Mouse (Mus musculus) C2C12 (cell line): ENCODE data around the gene Grip2.

Source experiments
- CEBPB ChIP-seq: IDR thresholded peaks from one replicate; pipeline ENCODE4 v1.6.1; 2011; ENCODE audit warnings: low read depth, mild to moderate bottlenecking, control low read depth, moderate library complexity
- CTCF ChIP-seq: IDR thresholded peaks from one replicate; pipeline ENCODE4 v1.5.1; 2011; ENCODE audit not compliant: control insufficient read depth, insufficient read depth, insufficient read length
- FOSL1 ChIP-seq: IDR thresholded peaks from one replicate; pipeline ENCODE4 v1.8.0; 2011; ENCODE audit warnings: mild to moderate bottlenecking, low read length; ENCODE audit not compliant: poor library complexity, insufficient read depth, severe bottlenecking
- MAX ChIP-seq: IDR thresholded peaks from one replicate; pipeline ENCODE4 v1.6.1; 2011; ENCODE audit warnings: mild to moderate bottlenecking, control low read depth
- MYOD1 ChIP-seq: IDR thresholded peaks from one replicate; pipeline ENCODE4 v1.6.1; 2011; ENCODE audit warnings: low read depth; ENCODE audit not compliant: control insufficient read depth, insufficient read length
- MYOG ChIP-seq: IDR thresholded peaks from one replicate; pipeline ENCODE4 v1.6.1; 2011; ENCODE audit not compliant: control insufficient read depth, insufficient read length; ENCODE audit errors: extremely low read depth
- USF1 ChIP-seq: IDR thresholded peaks from one replicate; pipeline ENCODE4 v1.6.1; 2011; ENCODE audit warnings: low read depth, mild to moderate bottlenecking, control low read depth, moderate library complexity

GRCm38 (mm10) chr6:91741046-91741445, 86.0 kb downstream of the Grip2 start:
- TF ChIP-seq CTCF (peak; percentile 82), USF1 (no peak), CEBPB (no peak), MAX (no peak), MYOD1 (no peak), MYOG (no peak), FOSL1 (no peak)
